Mouse (Mus musculus): Measurements from ENCODE around the gene Senp5. TPM values are rescaled to one million over a fixed set of nuclear protein-coding genes. Genes with fewer than 3 reads are reported as not detected.

The Senp5 gene
- polyA plus RNA-seq, 1 experiment from 2014 or later, result 13.2 TPM

GRCm38 (mm10) chr16:31993195-31993594, 9.9 kb downstream of the Senp5 start:
- no peak for ATAC-seq (ENCODE audit: insufficient read depth, low FRiP score)

GRCm38 (mm10) chr16:31992039-31992438, 11.0 kb downstream of the Senp5 start:
- H3K27me3 ChIP-seq (ENCODE audit: control insufficient read depth, insufficient read depth, low read length), result no peaks in the 10 kb centered on the region
- no peaks in the 10 kb centered on the region; the same call in 1 of the 2 replicates for H3K36me3 ChIP-seq (ENCODE audit: control insufficient read depth, insufficient read depth, low read length)
- no peaks in the 10 kb centered on the region for H3K9me3 ChIP-seq (replicated peaks; ENCODE audit: control insufficient read depth, low read length)
- H3K4me2 ChIP-seq (ENCODE audit: low read depth, low read length), result no peak overlapping the region
- no peak overlapping the region for H3K4me3 ChIP-seq (replicated peaks; ENCODE audit: low read length)
- no peak for ATAC-seq (ENCODE audit: insufficient read depth, low FRiP score)
- no peaks in the 10 kb centered on the region for H3K4me1 ChIP-seq (ENCODE audit: control insufficient read depth, insufficient read depth, low read length)
- WGBS, result 49% methylated on average over 1 of the region's 1 CpGs
- no peak overlapping the region for H3K27ac ChIP-seq (ENCODE audit: low read length)
- H3K9ac ChIP-seq (ENCODE audit: low read length), result no peak overlapping the region

More at GRCm38 (mm10) chr16:31993195-31993594, 9.9 kb downstream of the Senp5 start:
- Histone ChIP-seq H3K27me3 (ENCODE audit: control insufficient read depth, insufficient read depth, low read length) (no peaks in the 10 kb centered on the region), H3K27ac (ENCODE audit: low read length) (no peak overlapping the region), H3K9me3 (replicated peaks; ENCODE audit: control insufficient read depth, low read length) (no peaks in the 10 kb centered on the region), H3K4me3 (replicated peaks; ENCODE audit: low read length) (no peak overlapping the region), H3K4me1 (ENCODE audit: control insufficient read depth, insufficient read depth, low read length) (no peaks in the 10 kb centered on the region), H3K9ac (ENCODE audit: low read length) (no peak overlapping the region), H3K4me2 (ENCODE audit: low read depth, low read length) (no peak overlapping the region), H3K36me3 (ENCODE audit: control insufficient read depth, insufficient read depth, low read length) (no peaks in the 10 kb centered on the region)
- 99% methylated on average over 4 of the region's 4 CpGs for WGBS

GRCm38 (mm10) chr16:31980946-31981345, 22.1 kb downstream of the Senp5 start:
- no peaks in the 10 kb centered on the region for H3K4me1 ChIP-seq (ENCODE audit: control insufficient read depth, insufficient read depth, low read length)
- H3K27ac ChIP-seq (ENCODE audit: low read length), result no peak overlapping the region
- no peaks in the 10 kb centered on the region for H3K9me3 ChIP-seq (replicated peaks; ENCODE audit: control insufficient read depth, low read length)
- H3K4me3 ChIP-seq (replicated peaks; ENCODE audit: low read length), result no peak overlapping the region
- no peaks in the 10 kb centered on the region for H3K27me3 ChIP-seq (ENCODE audit: control insufficient read depth, insufficient read depth, low read length)
- H3K4me2 ChIP-seq (ENCODE audit: low read depth, low read length), result no peak overlapping the region
- ATAC-seq (ENCODE audit: insufficient read depth, low FRiP score), result no peak
- no peak overlapping the region for H3K9ac ChIP-seq (ENCODE audit: low read length)
- 77% methylated on average over 5 of the region's 5 CpGs for WGBS
- peaks cover 8% of the 10 kb centered on the region for H3K36me3 ChIP-seq (ENCODE audit: control insufficient read depth, insufficient read depth, low read length)

- ATAC-seq (ENCODE audit: insufficient read depth, low FRiP score), result no peak
- no peak overlapping the region for H3K4me2 ChIP-seq (ENCODE audit: low read depth, low read length)
- H3K36me3 ChIP-seq (ENCODE audit: control insufficient read depth, insufficient read depth, low read length), result peaks cover 8% of the 10 kb centered on the region
- 89% methylated on average over 3 of the region's 3 CpGs for WGBS
- no peak overlapping the region for H3K9ac ChIP-seq (ENCODE audit: low read length)
- H3K9me3 ChIP-seq (replicated peaks; ENCODE audit: control insufficient read depth, low read length), result no peaks in the 10 kb centered on the region
- no peak overlapping the region for H3K27ac ChIP-seq (ENCODE audit: low read length)
- H3K4me3 ChIP-seq (replicated peaks; ENCODE audit: low read length), result no peak overlapping the region
- H3K27me3 ChIP-seq (ENCODE audit: control insufficient read depth, insufficient read depth, low read length), result no peaks in the 10 kb centered on the region
- H3K4me1 ChIP-seq (ENCODE audit: control insufficient read depth, insufficient read depth, low read length), result no peaks in the 10 kb centered on the region
Measured at GRCm38 (mm10) chr16:31979501-31979900, 23.6 kb downstream of the Senp5 start.

GRCm38 (mm10) chr16:31975258-31975657, 27.8 kb downstream of the Senp5 start:
- peaks cover 12% of the 10 kb centered on the region; the same call in 1 of the 2 replicates for H3K36me3 ChIP-seq (ENCODE audit: control insufficient read depth, insufficient read depth, low read length)
- WGBS, result 89% methylated on average over 4 of the region's 4 CpGs

GRCm38 (mm10) chr16:31963224-31963623, 39.9 kb downstream of the Senp5 start:
- Histone ChIP-seq H3K4me1 (ENCODE audit: control insufficient read depth, insufficient read depth, low read length) (no peaks in the 10 kb centered on the region), H3K36me3 (ENCODE audit: control insufficient read depth, insufficient read depth, low read length) (peaks cover 13% of the 10 kb centered on the region), H3K9me3 (replicated peaks; ENCODE audit: control insufficient read depth, low read length) (no peaks in the 10 kb centered on the region), H3K27me3 (ENCODE audit: control insufficient read depth, insufficient read depth, low read length) (no peaks in the 10 kb centered on the region), H3K4me2 (ENCODE audit: low read depth, low read length) (no peak overlapping the region), H3K4me3 (replicated peaks; ENCODE audit: low read length) (no peak overlapping the region), H3K27ac (ENCODE audit: low read length) (no peak overlapping the region), H3K9ac (ENCODE audit: low read length) (no peak overlapping the region)
- 86% methylated on average over 7 of the region's 7 CpGs for WGBS
- no peak for ATAC-seq (ENCODE audit: insufficient read depth, low FRiP score)

More at GRCm38 (mm10) chr16:31975258-31975657, 27.8 kb downstream of the Senp5 start:
- no peak overlapping the region for H3K9ac ChIP-seq (ENCODE audit: low read length)
- H3K4me3 ChIP-seq (replicated peaks; ENCODE audit: low read length), result no peak overlapping the region
- no peak overlapping the region for H3K4me2 ChIP-seq (ENCODE audit: low read depth, low read length)
- no peaks in the 10 kb centered on the region for H3K4me1 ChIP-seq (ENCODE audit: control insufficient read depth, insufficient read depth, low read length)
- H3K27ac ChIP-seq (ENCODE audit: low read length), result no peak overlapping the region
- H3K27me3 ChIP-seq (ENCODE audit: control insufficient read depth, insufficient read depth, low read length), result no peaks in the 10 kb centered on the region
- no peak for ATAC-seq (ENCODE audit: insufficient read depth, low FRiP score)
- no peaks in the 10 kb centered on the region for H3K9me3 ChIP-seq (replicated peaks; ENCODE audit: control insufficient read depth, low read length)

- WGBS, result 0% methylated on average over 55 of the region's 55 CpGs
- Histone ChIP-seq H3K36me3 (ENCODE audit: control insufficient read depth, insufficient read depth, low read length) (0 out of 2 replicates have a peak, but pooled peaks cover 6% of the 10 kb centered on the region), H3K9ac (ENCODE audit: low read length) (peak within 1 kb of the TSS; percentile 90), H3K4me1 (ENCODE audit: control insufficient read depth, insufficient read depth, low read length) (peaks cover 28% of the 10 kb centered on the region), H3K27me3 (ENCODE audit: control insufficient read depth, insufficient read depth, low read length) (no peaks in the 10 kb centered on the region), H3K4me3 (replicated peaks; ENCODE audit: low read length) (peak within 1 kb of the TSS; percentile 74), H3K4me2 (ENCODE audit: low read depth, low read length) (peak within 1 kb of the TSS; percentile 88), H3K9me3 (replicated peaks; ENCODE audit: control insufficient read depth, low read length) (no peaks in the 10 kb centered on the region), H3K27ac (ENCODE audit: low read length) (peak within 1 kb of the TSS; percentile 89)
- peak; percentile 92 for ATAC-seq (ENCODE audit: insufficient read depth, low FRiP score)
Measured at GRCm38 (mm10) chr16:31948345-31948774, 54.7 kb downstream of the Senp5 start, which contains the start of the genes 0610012G03Rik and Ncbp2. Gene 0610012G03Rik (minus strand): TSS chr16:31948494. Gene Ncbp2 (plus strand): TSS chr16:31948513.

- H3K27ac ChIP-seq (ENCODE audit: low read length), result peak overlapping the region; percentile 89
- peak overlapping the region; percentile 90 for H3K9ac ChIP-seq (ENCODE audit: low read length)
- H3K9me3 ChIP-seq (replicated peaks; ENCODE audit: control insufficient read depth, low read length), result no peaks in the 10 kb centered on the region
- 0 out of 2 replicates have a peak, but pooled peaks cover 6% of the 10 kb centered on the region for H3K36me3 ChIP-seq (ENCODE audit: control insufficient read depth, insufficient read depth, low read length)
- peak overlapping the region; percentile 74 for H3K4me3 ChIP-seq (replicated peaks; ENCODE audit: low read length)
- peak; percentile 68; the same call in 1 of the 2 replicates for ATAC-seq (ENCODE audit: insufficient read depth, low FRiP score)
- WGBS, result 0% methylated on average over 38 of the region's 38 CpGs
- peak overlapping the region; percentile 76 for H3K4me2 ChIP-seq (ENCODE audit: low read depth, low read length)
- no peaks in the 10 kb centered on the region for H3K27me3 ChIP-seq (ENCODE audit: control insufficient read depth, insufficient read depth, low read length)
- peaks cover 28% of the 10 kb centered on the region for H3K4me1 ChIP-seq (ENCODE audit: control insufficient read depth, insufficient read depth, low read length)
Measured at GRCm38 (mm10) chr16:31947901-31948316, 55.2 kb downstream of the Senp5 start.

- H3K9me3 ChIP-seq (replicated peaks; ENCODE audit: control insufficient read depth, low read length), result no peaks in the 10 kb centered on the region
- H3K4me3 ChIP-seq (replicated peaks; ENCODE audit: low read length), result peak overlapping the region; percentile 74
- H3K9ac ChIP-seq (ENCODE audit: low read length), result peak overlapping the region; percentile 90
- H3K4me1 ChIP-seq (ENCODE audit: control insufficient read depth, insufficient read depth, low read length), result peaks cover 28% of the 10 kb centered on the region
- peak overlapping the region; percentile 76 for H3K4me2 ChIP-seq (ENCODE audit: low read depth, low read length)
- 28% methylated on average over 8 of the region's 8 CpGs for WGBS
- 0 out of 2 replicates have a peak, but pooled peaks cover 6% of the 10 kb centered on the region for H3K36me3 ChIP-seq (ENCODE audit: control insufficient read depth, insufficient read depth, low read length)
- ATAC-seq (ENCODE audit: insufficient read depth, low FRiP score), result no peak
- no peaks in the 10 kb centered on the region for H3K27me3 ChIP-seq (ENCODE audit: control insufficient read depth, insufficient read depth, low read length)
- no peak overlapping the region for H3K27ac ChIP-seq (ENCODE audit: low read length)
Measured at GRCm38 (mm10) chr16:31947333-31947732, 55.8 kb downstream of the Senp5 start.

All from stomach, embryonic 16.5 days (tissue).